ENCODE assay signal across 21 mouse cellular contexts in genomic region chr13:83628139-83628538, GRCm38 (mm10).
DNase-seq lines count a peak whose midpoint lies in the region; ATAC-seq and TF ChIP-seq lines count a peak whose summit lies in the region.
"Had no signal": no experiment of that assay in that cellular context is flagged by ENCODE, and none has a peak within 500 bp of the region (broad histone marks: within the 10 kb centered on the region; RNA-seq: fewer than 3 reads in every experiment).

No protein-coding gene starts in this region.

- 0 out of 2 replicates have a peak, but pooled peaks cover 4% of the 10 kb centered on the region for H3K4me1 ChIP-seq in liver, embryonic 11.5 days (replicated peaks; ENCODE audit: control insufficient read depth, insufficient read depth, low read length)
- H3K4me1 ChIP-seq in liver, postnatal 0 days (ENCODE audit: insufficient read depth) = no peaks in the 10 kb centered on the region
- H3K4me1 ChIP-seq in liver, embryonic 13.5 days (replicated peaks) = 0 out of 2 replicates have a peak, but pooled peaks cover 4% of the 10 kb centered on the region
- peaks cover 0 to 5% of the 10 kb centered on the region in 2 experiments; a peak in 1 of 4 replicates for H3K4me1 ChIP-seq in liver, embryonic 14.5 days (replicated peaks; ENCODE audit: control insufficient read depth in 2 of 2, insufficient read depth in 2 of 2, low read length in 1 of 2)
- H3K4me1 ChIP-seq in lung, postnatal 0 days (ENCODE audit: insufficient read depth, low read depth, low read length) = no peaks in the 10 kb centered on the region
- H3K4me1 ChIP-seq: embryonic facial prominence, embryonic 10.5 days; embryonic facial prominence, embryonic 12.5 days; forebrain, embryonic 13.5 days; forebrain, embryonic 15.5 days had no signal

- H3K4me3 ChIP-seq in liver, embryonic 11.5 days (ENCODE audit: low read depth, low read length) = no peak overlapping the region
- H3K4me3 ChIP-seq in liver, postnatal 0 days (ENCODE audit: low read depth, low read length) = no peak overlapping the region
- no peak overlapping the region for H3K4me3 ChIP-seq in liver, embryonic 13.5 days (replicated peaks)
- no peak overlapping the region for H3K4me3 ChIP-seq in liver, embryonic 14.5 days (ENCODE audit: insufficient read depth in 1 of 2, low read depth in 2 of 2, low read length in 2 of 2)
- no peak overlapping the region for H3K4me3 ChIP-seq in lung, postnatal 0 days (ENCODE audit: low read depth, low read length)
- H3K4me3 ChIP-seq: embryonic facial prominence, embryonic 10.5 days; embryonic facial prominence, embryonic 12.5 days; forebrain, embryonic 13.5 days; forebrain, embryonic 15.5 days had no signal

- H3K9me3 ChIP-seq in liver, embryonic 11.5 days (ENCODE audit: control insufficient read depth, low read length) = no peaks in the 10 kb centered on the region
- H3K9me3 ChIP-seq in liver, postnatal 0 days (ENCODE audit: low read length) = no peaks in the 10 kb centered on the region
- H3K9me3 ChIP-seq in liver, embryonic 13.5 days (replicated peaks) = no peaks in the 10 kb centered on the region
- H3K9me3 ChIP-seq in liver, embryonic 14.5 days (ENCODE audit: control insufficient read depth, low read length) = no peaks in the 10 kb centered on the region
- no peaks in the 10 kb centered on the region for H3K9me3 ChIP-seq in lung, postnatal 0 days (ENCODE audit: low read length)
- H3K9me3 ChIP-seq: embryonic facial prominence, embryonic 10.5 days; embryonic facial prominence, embryonic 12.5 days; forebrain, embryonic 13.5 days; forebrain, embryonic 15.5 days had no signal

- DNase-seq in liver, embryonic 11.5 days (ENCODE audit: low spot score) = no peak
- no peak for DNase-seq in liver, postnatal 0 days
- DNase-seq in liver, embryonic 13.5 days = no peak
- DNase-seq in liver, embryonic 14.5 days (ENCODE audit: low read depth in 3 of 3, low spot score in 3 of 3) = no peak
- no peak for DNase-seq in lung, postnatal 0 days (ENCODE audit: low spot score)
- no peak for DNase-seq in embryo, embryonic 9.5 days (ENCODE audit: extremely low spot score)
- DNase-seq: adrenal gland, adult 2 months; adrenal gland, postnatal 14 days; adrenal gland, postnatal 36 days; cerebellum, adult 18-20 months; cerebellum, adult 8-10 months; cerebellum, adult 9-11 months; cerebellum, postnatal 14 days; cerebellum, postnatal 36 days; embryo, embryonic 11 days; forebrain, postnatal 0 days had no signal

- H3K27me3 ChIP-seq in liver, embryonic 11.5 days (replicated peaks; ENCODE audit: control insufficient read depth, insufficient read depth, low read length) = no peaks in the 10 kb centered on the region
- H3K27me3 ChIP-seq in liver, postnatal 0 days (ENCODE audit: insufficient read depth, low read length) = no peaks in the 10 kb centered on the region
- H3K27me3 ChIP-seq in liver, embryonic 13.5 days = no peaks in the 10 kb centered on the region
- H3K27me3 ChIP-seq in liver, embryonic 14.5 days (ENCODE audit: control insufficient read depth, insufficient read depth, low read length) = no peaks in the 10 kb centered on the region
- no peaks in the 10 kb centered on the region for H3K27me3 ChIP-seq in lung, postnatal 0 days (replicated peaks; ENCODE audit: insufficient read depth, low read length)
- H3K27me3 ChIP-seq: embryonic facial prominence, embryonic 12.5 days; forebrain, embryonic 13.5 days; forebrain, embryonic 15.5 days had no signal

- TF ChIP-seq CTCF in liver, postnatal 0 days (IDR thresholded peaks at IDR 0.05; ENCODE audit: low read depth) = no peak
- no peak for TF ChIP-seq CTCF in liver, embryonic 14.5 days (IDR thresholded peaks at IDR 0.05; ENCODE audit: low read depth)
- no peak for TF ChIP-seq CTCF in lung, postnatal 0 days (IDR thresholded peaks at IDR 0.05)

- 53% methylated on average over 3 of the region's 3 CpGs for WGBS in liver, embryonic 11.5 days
- 55% methylated on average over 3 of the region's 3 CpGs for WGBS in liver, postnatal 0 days (ENCODE audit: insufficient replicate concordance)
- WGBS in liver, embryonic 13.5 days (ENCODE audit: insufficient replicate concordance) = 28% methylated on average over 3 of the region's 3 CpGs
- 24% methylated on average over 3 of the region's 3 CpGs for WGBS in liver, embryonic 14.5 days (ENCODE audit: insufficient replicate concordance)
- 74% methylated on average over 3 of the region's 3 CpGs for WGBS in lung, postnatal 0 days

- H3K36me3 ChIP-seq in liver, embryonic 11.5 days (ENCODE audit: control insufficient read depth, insufficient read depth, low read length) = no peaks in the 10 kb centered on the region
- no peaks in the 10 kb centered on the region for H3K36me3 ChIP-seq in liver, postnatal 0 days (replicated peaks; ENCODE audit: insufficient read depth, low read length)
- no peaks in the 10 kb centered on the region for H3K36me3 ChIP-seq in liver, embryonic 13.5 days
- H3K36me3 ChIP-seq in liver, embryonic 14.5 days (replicated peaks; ENCODE audit: control insufficient read depth, insufficient read depth, low read depth) = no peaks in the 10 kb centered on the region
- H3K36me3 ChIP-seq in lung, postnatal 0 days (ENCODE audit: insufficient read depth, low read length) = no peaks in the 10 kb centered on the region
- H3K36me3 ChIP-seq: embryonic facial prominence, embryonic 10.5 days; forebrain, embryonic 15.5 days had no signal

- H3K9ac ChIP-seq in liver, embryonic 11.5 days (ENCODE audit: low read depth, low read length) = no peak overlapping the region
- no peak overlapping the region for H3K9ac ChIP-seq in liver, postnatal 0 days (replicated peaks)
- no peak overlapping the region for H3K9ac ChIP-seq in liver, embryonic 13.5 days
- H3K9ac ChIP-seq in liver, embryonic 14.5 days (replicated peaks) = no peak overlapping the region
- no peak overlapping the region for H3K9ac ChIP-seq in lung, postnatal 0 days (replicated peaks; ENCODE audit: low read depth)
- H3K9ac ChIP-seq: embryonic facial prominence, embryonic 12.5 days; forebrain, embryonic 13.5 days; forebrain, embryonic 15.5 days; forebrain, postnatal 0 days had no signal

- H3K27ac ChIP-seq in liver, embryonic 11.5 days (ENCODE audit: low read depth, low read length) = no peak overlapping the region
- H3K27ac ChIP-seq in liver, postnatal 0 days (ENCODE audit: low read depth) = no peak overlapping the region
- no peak overlapping the region for H3K27ac ChIP-seq in liver, embryonic 13.5 days
- H3K27ac ChIP-seq in liver, embryonic 14.5 days = no peak overlapping the region
- no peak overlapping the region for H3K27ac ChIP-seq in lung, postnatal 0 days (ENCODE audit: low read length)
- H3K27ac ChIP-seq: embryonic facial prominence, embryonic 10.5 days; embryonic facial prominence, embryonic 12.5 days; forebrain, embryonic 13.5 days; forebrain, embryonic 15.5 days had no signal

- peak; percentile 67 for ATAC-seq in liver, embryonic 11.5 days (replicated peaks; ENCODE audit: low FRiP score)
- ATAC-seq in liver, postnatal 0 days = no peak
- ATAC-seq in liver, embryonic 13.5 days (ENCODE audit: low read depth) = peak; percentile 71
- 0 out of 2 replicates have a peak, but pooled peaks have one; percentile 41 for ATAC-seq in liver, embryonic 14.5 days (ENCODE audit: insufficient read depth)
- ATAC-seq in megakaryocyte-erythroid progenitor cell, adult 5-6 weeks (replicated peaks; ENCODE audit: low FRiP score, low TSS enrichment, poor library complexity, severe bottlenecking) = 0 out of 2 replicates have a peak, but pooled peaks have one; percentile 44
- no peak for ATAC-seq in lung, postnatal 0 days
- ATAC-seq: forebrain, embryonic 13.5 days; forebrain, embryonic 15.5 days; forebrain, postnatal 0 days had no signal

- TF ChIP-seq EP300 in liver, postnatal 0 days (IDR thresholded peaks at IDR 0.05; ENCODE audit: low read depth) = no peak
- TF ChIP-seq EP300 in liver, embryonic 14.5 days (IDR thresholded peaks at IDR 0.05; ENCODE audit: low read depth) = no peak
- no peak for TF ChIP-seq EP300 in lung, postnatal 0 days (IDR thresholded peaks at IDR 0.05)

- no peak overlapping the region for H3K4me2 ChIP-seq in liver, embryonic 11.5 days
- no peak overlapping the region for H3K4me2 ChIP-seq in liver, postnatal 0 days (ENCODE audit: low read depth, low read length)
- no peak overlapping the region for H3K4me2 ChIP-seq in liver, embryonic 13.5 days
- H3K4me2 ChIP-seq in liver, embryonic 14.5 days (ENCODE audit: low read depth) = no peak overlapping the region
- H3K4me2 ChIP-seq in lung, postnatal 0 days (replicated peaks; ENCODE audit: low read depth, low read length) = no peak overlapping the region
- H3K4me2 ChIP-seq: embryonic facial prominence, embryonic 12.5 days; forebrain, embryonic 13.5 days; forebrain, embryonic 15.5 days had no signal

Comparison
In these comparisons a context has a peak if more than half of its experiments do, and no peak if none do; other contexts are left out.
1. ATAC-seq: peak in liver, embryonic 11.5 days (single experiment), liver, embryonic 13.5 days (single experiment), liver, embryonic 14.5 days (single experiment) and megakaryocyte-erythroid progenitor cell, adult 5-6 weeks (single experiment); none in liver, postnatal 0 days (single experiment) and lung, postnatal 0 days (single experiment).